Comparison of ENCODE assay signal across 16 mouse cellular contexts in genomic region chr2:66762905-66763304, GRCm38 (mm10). TPM values are rescaled to one million over a fixed set of nuclear protein-coding genes. Genes with fewer than 3 reads are reported as not detected.
DNase-seq lines count a peak whose midpoint lies in the region; ATAC-seq and TF ChIP-seq lines count a peak whose summit lies in the region.
"Had no signal": no experiment of that assay in that cellular context is flagged by ENCODE, and none has a peak within 500 bp of the region (broad histone marks: within the 10 kb centered on the region; RNA-seq: fewer than 3 reads in every experiment).

No protein-coding gene starts in this region.

- H3K4me3 ChIP-seq in hindbrain, postnatal 0 days (ENCODE audit: low read length): no peak overlapping the region
- no peak overlapping the region for H3K4me3 ChIP-seq in hindbrain, embryonic 12.5 days
- H3K4me3 ChIP-seq in liver, postnatal 0 days (ENCODE audit: low read depth, low read length): no peak overlapping the region
- H3K4me3 ChIP-seq in MEL (ENCODE audit: control insufficient read depth in 1 of 2, insufficient read depth in 1 of 2, low read depth in 2 of 2, low read length in 2 of 2): no peak overlapping the region
- H3K4me3 ChIP-seq: forebrain, embryonic 15.5 days; limb, embryonic 10.5 days; neural tube, embryonic 13.5 days had no signal

- H3K4me1 ChIP-seq in hindbrain, postnatal 0 days (ENCODE audit: insufficient read depth, low read length): no peaks in the 10 kb centered on the region
- H3K4me1 ChIP-seq in hindbrain, embryonic 12.5 days: no peaks in the 10 kb centered on the region
- no peaks in the 10 kb centered on the region for H3K4me1 ChIP-seq in liver, postnatal 0 days (ENCODE audit: insufficient read depth)
- no peaks in the 10 kb centered on the region for H3K4me1 ChIP-seq in MEL (ENCODE audit: control insufficient read depth in 1 of 2, insufficient read depth in 2 of 2, low read length in 2 of 2)
- H3K4me1 ChIP-seq: forebrain, embryonic 15.5 days; limb, embryonic 10.5 days; neural tube, embryonic 13.5 days had no signal

- H3K4me2 ChIP-seq in hindbrain, postnatal 0 days (ENCODE audit: low read depth, low read length): no peak overlapping the region
- H3K4me2 ChIP-seq in hindbrain, embryonic 12.5 days (replicated peaks): no peak overlapping the region
- no peak overlapping the region for H3K4me2 ChIP-seq in liver, postnatal 0 days (ENCODE audit: low read depth, low read length)
- H3K4me2 ChIP-seq: forebrain, embryonic 15.5 days; neural tube, embryonic 13.5 days had no signal

- TF ChIP-seq POLR2A in MEL (IDR thresholded peaks at IDR 0.05; ENCODE audit: control insufficient read depth in 1 of 2, insufficient read depth in 1 of 2, low read depth in 1 of 2, low read length in 2 of 2, poor library complexity in 1 of 2): no peak

- H3K9me3 ChIP-seq in hindbrain, postnatal 0 days (ENCODE audit: low read length): no peaks in the 10 kb centered on the region
- no peaks in the 10 kb centered on the region for H3K9me3 ChIP-seq in hindbrain, embryonic 12.5 days (replicated peaks)
- H3K9me3 ChIP-seq in liver, postnatal 0 days (ENCODE audit: low read length): no peaks in the 10 kb centered on the region
- H3K9me3 ChIP-seq in MEL (replicated peaks; ENCODE audit: insufficient read depth, low read length): no peaks in the 10 kb centered on the region
- H3K9me3 ChIP-seq: forebrain, embryonic 15.5 days; limb, embryonic 10.5 days; neural tube, embryonic 13.5 days had no signal

- no peak overlapping the region for H3K9ac ChIP-seq in hindbrain, postnatal 0 days (replicated peaks; ENCODE audit: low read length)
- H3K9ac ChIP-seq in hindbrain, embryonic 12.5 days: no peak overlapping the region
- no peak overlapping the region for H3K9ac ChIP-seq in liver, postnatal 0 days (replicated peaks)
- no peak overlapping the region for H3K9ac ChIP-seq in MEL (ENCODE audit: control insufficient read depth, low read depth, low read length, poor library complexity, severe bottlenecking)
- H3K9ac ChIP-seq: forebrain, embryonic 15.5 days; neural tube, embryonic 13.5 days had no signal

- DNase-seq in hindbrain, postnatal 0 days (ENCODE audit: low spot score): no peak
- no peak for DNase-seq in liver, postnatal 0 days
- no peak for DNase-seq in liver
- peak; percentile 11 for DNase-seq in MEL (ENCODE audit: low read depth, low spot score)
- peak; percentile 1 for DNase-seq in c-Kit-positive CD71-negative TER-119-negative erythroid progenitor cells, embryonic 14.5 days (ENCODE audit: low read depth)
- no peak for DNase-seq in layer of hippocampus, adult 8-10 months (ENCODE audit: low spot score in 2 of 2)
- DNase-seq: cerebellum, postnatal 36 days; gastrocnemius, postnatal 36 days; thymus, adult 18-20 months had no signal

- H3K27me3 ChIP-seq in hindbrain, postnatal 0 days (ENCODE audit: insufficient read depth, low read length): no peaks in the 10 kb centered on the region
- no peaks in the 10 kb centered on the region for H3K27me3 ChIP-seq in hindbrain, embryonic 12.5 days
- H3K27me3 ChIP-seq in liver, postnatal 0 days (ENCODE audit: insufficient read depth, low read length): no peaks in the 10 kb centered on the region
- no peaks in the 10 kb centered on the region for H3K27me3 ChIP-seq in MEL (ENCODE audit: control insufficient read depth in 1 of 2, insufficient read depth in 2 of 2, low read length in 2 of 2)
- H3K27me3 ChIP-seq: forebrain, embryonic 15.5 days; neural tube, embryonic 13.5 days had no signal

- H3K27ac ChIP-seq in hindbrain, postnatal 0 days: no peak overlapping the region
- H3K27ac ChIP-seq in hindbrain, embryonic 12.5 days: no peak overlapping the region
- no peak overlapping the region for H3K27ac ChIP-seq in liver, postnatal 0 days (ENCODE audit: low read depth)
- no peak overlapping the region for H3K27ac ChIP-seq in MEL (ENCODE audit: control insufficient read depth, low read depth, low read length)
- H3K27ac ChIP-seq: forebrain, embryonic 15.5 days; limb, embryonic 10.5 days; macrophage; neural tube, embryonic 13.5 days had no signal

- peak; percentile 37 for TF ChIP-seq CTCF in hindbrain, postnatal 0 days (IDR thresholded peaks at IDR 0.05; ENCODE audit: low read depth)
- peak; percentile 27; the same call in 1 of the 2 replicates for TF ChIP-seq CTCF in liver, postnatal 0 days (IDR thresholded peaks at IDR 0.05; ENCODE audit: low read depth)
- TF ChIP-seq CTCF in MEL (IDR thresholded peaks at IDR 0.05 in 2 of 3, conservative IDR thresholded peaks at IDR 0.05 in 1 of 3; ENCODE audit: control insufficient read depth in 1 of 3, insufficient read depth in 1 of 3, low read depth in 2 of 3, low read length in 3 of 3, poor library complexity in 1 of 3, severe bottlenecking in 1 of 3): peak; percentile 19 to 38 (median 34); a peak in 5 of 6 replicates

- H3K79me2 ChIP-seq in MEL (ENCODE audit: control insufficient read depth, insufficient read depth, low read length, poor library complexity): no peaks in the 10 kb centered on the region

- no peaks in the 10 kb centered on the region for H3K36me3 ChIP-seq in hindbrain, postnatal 0 days (ENCODE audit: insufficient read depth, low read length)
- H3K36me3 ChIP-seq in hindbrain, embryonic 12.5 days: no peaks in the 10 kb centered on the region
- H3K36me3 ChIP-seq in liver, postnatal 0 days (replicated peaks; ENCODE audit: insufficient read depth, low read length): no peaks in the 10 kb centered on the region
- H3K36me3 ChIP-seq in MEL (ENCODE audit: control insufficient read depth in 1 of 2, insufficient read depth in 2 of 2, low read length in 2 of 2): no peaks in the 10 kb centered on the region
- H3K36me3 ChIP-seq: forebrain, embryonic 15.5 days; limb, embryonic 10.5 days; neural tube, embryonic 13.5 days had no signal

- TF ChIP-seq RAD21 in MEL (IDR thresholded peaks at IDR 0.05; ENCODE audit: low read depth, low read length): peak; percentile 28

- no peak for TF ChIP-seq EP300 in liver, postnatal 0 days (IDR thresholded peaks at IDR 0.05; ENCODE audit: low read depth)
- TF ChIP-seq EP300 in MEL (IDR thresholded peaks at IDR 0.05; ENCODE audit: low read depth in 1 of 2, low read length in 2 of 2): no peak

- ATAC-seq in hindbrain, postnatal 0 days: no peak
- no peak for ATAC-seq in hindbrain, embryonic 12.5 days (ENCODE audit: low FRiP score)
- ATAC-seq in liver, postnatal 0 days: no peak
- ATAC-seq: activated CD4-positive, CD25-positive, alpha-beta regulatory T cell, adult 4 months; forebrain, embryonic 15.5 days; midbrain, embryonic 16.5 days had no signal

TF ChIP-seq in MEL, 35 proteins besides CTCF, POLR2A, EP300 and RAD21:
- no peak for TF ChIP-seq MYB (IDR thresholded peaks at IDR 0.05; ENCODE audit: low read depth, low read length)
- no peak for TF ChIP-seq TAL1 (IDR thresholded peaks at IDR 0.05; ENCODE audit: low read length)
- no peak for TF ChIP-seq ZMIZ1 (IDR thresholded peaks at IDR 0.05; ENCODE audit: low read depth, low read length)
- TF ChIP-seq NELFE (IDR thresholded peaks at IDR 0.05; ENCODE audit: low read depth, low read length): no peak
- TF ChIP-seq USF2 (IDR thresholded peaks at IDR 0.05; ENCODE audit: borderline replicate concordance in 1 of 2, insufficient read depth in 1 of 2, low read depth in 1 of 2, low read length in 2 of 2): no peak
- no peak for TF ChIP-seq MEF2A (IDR thresholded peaks at IDR 0.05; ENCODE audit: extremely low read depth, insufficient replicate concordance, low read depth, low read length, poor library complexity, severe bottlenecking)
- TF ChIP-seq CHD2 (IDR thresholded peaks at IDR 0.05; ENCODE audit: low read length): no peak
- no peak for TF ChIP-seq KAT2A (conservative IDR thresholded peaks at IDR 0.05; ENCODE audit: low read depth, low read length)
- TF ChIP-seq ZC3H11A (IDR thresholded peaks at IDR 0.05; ENCODE audit: low read depth, low read length): no peak
- TF ChIP-seq ZNF384 (IDR thresholded peaks at IDR 0.05; ENCODE audit: low read depth, low read length): no peak
- TF ChIP-seq HCFC1 (IDR thresholded peaks at IDR 0.05; ENCODE audit: low read depth, low read length): no peak
- no peak for TF ChIP-seq MAX (IDR thresholded peaks at IDR 0.05; ENCODE audit: low read length)

RNA-seq across cellular contexts. Expression of gene Scn7a, which starts 21.8 kb away (rescaled TPM):
- 0.29 and 0.47 TPM in 2 replicates for total RNA-seq in hindbrain, postnatal 0 days (2014; rRNA removed)
- polyA plus RNA-seq in hindbrain, postnatal 0 days (2015; fragmentation: Nextera tagmentation; extraction: Ambion mirVana): 0.31 and 0.33 TPM in 2 replicates
- 0.87 and 1.3 TPM in 2 replicates for polyA plus RNA-seq in hindbrain, embryonic 12.5 days (2016; fragmentation: Nextera tagmentation; extraction: Ambion mirVana)
- 0.05 and 0.06 TPM in 2 replicates for polyA plus RNA-seq in liver, postnatal 0 days (2015; fragmentation: Nextera tagmentation; extraction: Ambion mirVana)
- total RNA-seq in MEL (2012; rRNA removed): not detected in 2 replicates
- not detected for polyA plus RNA-seq in MEL (2012; ENCODE audit: insufficient read depth in 1 of 2, insufficient read length in 2 of 2, low read depth in 1 of 2, low replicate concordance in 2 of 2, missing spikeins in 1 of 2)
- total RNA-seq in layer of hippocampus, adult 8-10 months (2022): 1 to 10 TPM; 1.5 to 2.1 (median 1.8) TPM
- polyA plus RNA-seq: forebrain, embryonic 15.5 days; macrophage had no signal

Comparison
In these comparisons a context has a peak if more than half of its experiments do, and no peak if none do; other contexts are left out.
1. DNase-seq: peak in MEL (single experiment) and c-Kit-positive CD71-negative TER-119-negative erythroid progenitor cells, embryonic 14.5 days (single experiment); none in hindbrain, postnatal 0 days (single experiment), liver, postnatal 0 days (single experiment), liver (single experiment) and layer of hippocampus, adult 8-10 months (0 of 2).
2. Peak in every context shown above with its lines, with median percentiles within 50 percentile points of each other: CTCF ChIP-seq.